Mouse (Mus musculus): ENCODE measurements around the gene Trim8. TPM values are rescaled to one million over a fixed set of nuclear protein-coding genes. Genes with fewer than 3 reads are reported as not detected.
A peak's percentile ranks its signal among the peaks of the same experiment; 100 is the strongest.

Trim8 gene
- polyA plus RNA-seq, 1 experiment: not detected

- WGBS: 0% methylated on average over 48 of the region's 52 CpGs
- H3K27ac ChIP-seq (ENCODE audit: insufficient read depth, low read depth, low read length): peak overlapping the region; percentile 91
- H3K4me1 ChIP-seq (ENCODE audit: control insufficient read depth, insufficient read depth, low read length): peaks cover 3% of the 10 kb centered on the region; the same call in 1 of the 2 replicates
- TF ChIP-seq POLR2A (IDR thresholded peaks at IDR 0.05; ENCODE audit: insufficient read depth, low read depth, low read length): 0 out of 2 replicates have a peak, but pooled peaks have one; percentile 37
- TF ChIP-seq CTCF (IDR thresholded peaks at IDR 0.05; ENCODE audit: insufficient read depth, low read depth, low read length): no peak
- peak overlapping the region; percentile 90 for H3K4me3 ChIP-seq (ENCODE audit: insufficient read depth, low read depth, low read length)
Measured at GRCm38 (mm10) chr19:46499836-46500580, 1.5 kb upstream of the Trim8 start.

GRCm38 (mm10) chr19:46500581-46501341, 741 bp upstream of the Trim8 start:
- WGBS: under 1% methylated on average over 46 of the region's 50 CpGs
- Histone ChIP-seq H3K27ac (ENCODE audit: insufficient read depth, low read depth, low read length) (peak overlapping the region; percentile 98), H3K4me1 (ENCODE audit: control insufficient read depth, insufficient read depth, low read length) (peaks cover 10% of the 10 kb centered on the region), H3K4me3 (ENCODE audit: insufficient read depth, low read depth, low read length) (peak overlapping the region; percentile 90)
- TF ChIP-seq CTCF (IDR thresholded peaks at IDR 0.05; ENCODE audit: insufficient read depth, low read depth, low read length): no peak
- 0 out of 2 replicates have a peak, but pooled peaks have one; percentile 8 for TF ChIP-seq POLR2A (IDR thresholded peaks at IDR 0.05; ENCODE audit: insufficient read depth, low read depth, low read length)

- Histone ChIP-seq H3K27ac (ENCODE audit: insufficient read depth, low read depth, low read length) (peak overlapping the region; percentile 98), H3K4me3 (ENCODE audit: insufficient read depth, low read depth, low read length) (peak overlapping the region; percentile 90), H3K4me1 (ENCODE audit: control insufficient read depth, insufficient read depth, low read length) (peaks cover 23% of the 10 kb centered on the region)
- TF ChIP-seq CTCF (IDR thresholded peaks at IDR 0.05; ENCODE audit: insufficient read depth, low read depth, low read length): no peak
- TF ChIP-seq POLR2A (IDR thresholded peaks at IDR 0.05; ENCODE audit: insufficient read depth, low read depth, low read length): 0 out of 2 replicates have a peak, but pooled peaks have one; percentile 26
- WGBS: under 1% methylated on average over 41 of the region's 46 CpGs
Measured at GRCm38 (mm10) chr19:46502069-46502455, 560 bp downstream of the Trim8 start.

GRCm38 (mm10) chr19:46502471-46503166, 1.1 kb downstream of the Trim8 start:
- WGBS: under 1% methylated on average over 53 of the region's 53 CpGs
- TF ChIP-seq CTCF (IDR thresholded peaks at IDR 0.05; ENCODE audit: insufficient read depth, low read depth, low read length) (no peak), POLR2A (IDR thresholded peaks at IDR 0.05; ENCODE audit: insufficient read depth, low read depth, low read length) (no peak)
- peak overlapping the region; percentile 90 for H3K4me3 ChIP-seq (ENCODE audit: insufficient read depth, low read depth, low read length)
- H3K4me1 ChIP-seq (ENCODE audit: control insufficient read depth, insufficient read depth, low read length): peaks cover 29% of the 10 kb centered on the region
- peak overlapping the region; percentile 98 for H3K27ac ChIP-seq (ENCODE audit: insufficient read depth, low read depth, low read length)

GRCm38 (mm10) chr19:46503351-46504084, 2.0 kb downstream of the Trim8 start:
- WGBS: under 1% methylated on average over 21 of the region's 21 CpGs
- Histone ChIP-seq H3K4me3 (ENCODE audit: insufficient read depth, low read depth, low read length) (peak overlapping the region; percentile 90), H3K4me1 (ENCODE audit: control insufficient read depth, insufficient read depth, low read length) (peaks cover 38% of the 10 kb centered on the region), H3K27ac (ENCODE audit: insufficient read depth, low read depth, low read length) (peak overlapping the region; percentile 98)
- TF ChIP-seq CTCF (IDR thresholded peaks at IDR 0.05; ENCODE audit: insufficient read depth, low read depth, low read length): 0 out of 2 replicates have a peak, but pooled peaks have one; percentile 14
- no peak for TF ChIP-seq POLR2A (IDR thresholded peaks at IDR 0.05; ENCODE audit: insufficient read depth, low read depth, low read length)

GRCm38 (mm10) chr19:46504085-46504552, 2.6 kb downstream of the Trim8 start:
- H3K27ac ChIP-seq (ENCODE audit: insufficient read depth, low read depth, low read length): peak overlapping the region; percentile 98
- peak overlapping the region; percentile 90 for H3K4me3 ChIP-seq (ENCODE audit: insufficient read depth, low read depth, low read length)
- TF ChIP-seq POLR2A (IDR thresholded peaks at IDR 0.05; ENCODE audit: insufficient read depth, low read depth, low read length): no peak
- no peak for TF ChIP-seq CTCF (IDR thresholded peaks at IDR 0.05; ENCODE audit: insufficient read depth, low read depth, low read length)
- WGBS: 0% methylated on average over 4 of the region's 4 CpGs
- peaks cover 44% of the 10 kb centered on the region for H3K4me1 ChIP-seq (ENCODE audit: control insufficient read depth, insufficient read depth, low read length)

GRCm38 (mm10) chr19:46504822-46505417, 3.4 kb downstream of the Trim8 start:
- Histone ChIP-seq H3K4me3 (ENCODE audit: insufficient read depth, low read depth, low read length) (peak overlapping the region; percentile 90), H3K4me1 (ENCODE audit: control insufficient read depth, insufficient read depth, low read length) (peaks cover 51% of the 10 kb centered on the region), H3K27ac (ENCODE audit: insufficient read depth, low read depth, low read length) (peak overlapping the region; percentile 98)
- 29% methylated on average over 9 of the region's 9 CpGs for WGBS
- TF ChIP-seq CTCF (IDR thresholded peaks at IDR 0.05; ENCODE audit: insufficient read depth, low read depth, low read length) (no peak), POLR2A (IDR thresholded peaks at IDR 0.05; ENCODE audit: insufficient read depth, low read depth, low read length) (no peak)
